Mouse (Mus musculus): ENCODE measurements around the gene Kcnt1.
"Not testable (repeated sequence)": the region's sequence is repeated elsewhere in the genome, so short reads cannot be mapped to it uniquely, and the experiment has no call there.

Kcnt1 gene

GRCm38 (mm10) chr2:25863337-25864131, at the start of gene Kcnt1:
TSS of gene Kcnt1 (plus strand) at chr2:25863734.
- no peak for DNase-seq (ENCODE audit: low spot score in 2 of 2)

GRCm38 (mm10) chr2:25815748-25816147, 47.8 kb upstream of the Kcnt1 start, which contains the start of gene Glt6d1:
TSS of gene Glt6d1 (minus strand) at chr2:25815848.
- not testable (repeated sequence) for DNase-seq (ENCODE audit: low spot score in 2 of 2)

- DNase-seq (ENCODE audit: low spot score in 2 of 2), result peak; percentile 29 to 47
These were observed 40.7 kb upstream of the Kcnt1 start, which contains the start of gene Lcn9 for GRCm38 (mm10) chr2:25822806-25823205. TSS of gene Lcn9 (plus strand) at chr2:25823153.

GRCm38 (mm10) chr2:25824751-25825150, 38.8 kb upstream of the Kcnt1 start:
- no peak for DNase-seq (ENCODE audit: low spot score in 2 of 2)

DNA sequence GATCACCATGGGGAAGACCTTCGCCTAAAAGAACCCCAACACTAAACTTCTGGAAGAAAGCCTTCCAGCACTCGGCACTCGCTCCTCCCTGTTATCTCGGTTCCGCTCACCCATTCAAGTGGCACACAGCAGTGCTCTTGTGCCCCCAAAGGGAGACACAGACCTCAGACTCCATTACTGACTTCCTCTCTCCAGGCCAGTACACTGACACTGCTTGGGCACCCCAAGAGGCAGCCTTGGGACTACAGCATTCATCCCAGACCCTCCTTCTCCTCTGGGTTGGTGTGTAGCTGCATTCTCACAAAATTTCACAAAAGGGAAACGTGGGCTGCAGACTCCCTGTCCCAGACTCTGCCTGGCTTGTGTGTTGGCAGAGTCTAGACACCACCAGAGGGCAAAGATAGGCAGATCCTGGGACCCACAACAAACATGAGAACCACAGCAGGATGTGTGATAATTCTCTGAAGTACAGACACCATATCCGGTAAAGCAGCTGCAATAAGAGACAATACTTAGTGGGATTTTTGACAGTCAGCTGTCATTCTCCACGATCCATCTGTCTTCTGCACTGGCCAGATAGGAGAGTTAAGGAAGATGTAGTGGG, 35.1 kb upstream of the Kcnt1 start:
- DNase-seq (ENCODE audit: low spot score in 2 of 2), result no peak

DNA sequence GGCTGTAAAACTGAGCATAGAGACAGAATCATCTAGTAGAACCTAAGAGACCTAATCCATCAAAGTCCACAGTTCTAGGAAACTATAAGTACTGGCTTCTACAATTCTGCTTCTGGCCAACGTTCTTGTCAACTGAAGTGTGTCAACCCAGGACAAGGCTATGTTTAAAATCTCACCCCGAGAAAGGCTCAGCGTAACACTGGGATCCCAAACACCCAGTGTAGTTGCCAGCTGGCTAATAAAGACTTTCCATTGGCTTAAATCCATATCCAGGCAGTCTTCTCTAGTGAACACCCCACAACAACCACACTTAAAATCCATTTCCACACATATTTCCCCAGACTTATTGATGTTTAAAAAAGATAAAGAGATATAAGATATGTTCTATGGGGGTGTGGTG, 32.7 kb upstream of the Kcnt1 start:
- no peak for DNase-seq (ENCODE audit: low spot score in 2 of 2)

DNA sequence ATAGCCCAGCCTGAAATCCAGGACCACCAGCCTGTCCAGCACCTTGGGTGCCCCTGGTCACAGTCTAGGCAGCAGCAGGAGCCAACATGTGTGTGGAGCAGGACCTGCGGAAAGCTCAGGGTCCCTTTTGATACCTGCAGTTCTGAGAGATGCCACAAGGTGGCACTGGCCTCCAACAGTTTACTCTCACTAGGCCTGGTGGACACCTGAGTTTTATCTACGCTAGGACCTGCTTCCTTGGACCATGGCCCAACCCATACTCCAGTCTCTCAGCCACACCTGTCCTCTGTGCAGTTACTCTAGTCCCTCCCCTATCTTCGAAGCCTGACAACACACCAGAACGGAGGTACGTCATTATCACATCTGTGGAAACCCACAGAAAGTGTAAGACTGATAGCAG, 27.2 kb upstream of the Kcnt1 start:
- peak; percentile 55 to 57 for DNase-seq (ENCODE audit: low spot score in 2 of 2)

GRCm38 (mm10) chr2:25842161-25842560, 21.4 kb upstream of the Kcnt1 start:
- no peak for DNase-seq (ENCODE audit: low spot score in 2 of 2)

GRCm38 (mm10) chr2:25842758-25843157, 20.8 kb upstream of the Kcnt1 start:
- no peak for DNase-seq (ENCODE audit: low spot score in 2 of 2)

DNA sequence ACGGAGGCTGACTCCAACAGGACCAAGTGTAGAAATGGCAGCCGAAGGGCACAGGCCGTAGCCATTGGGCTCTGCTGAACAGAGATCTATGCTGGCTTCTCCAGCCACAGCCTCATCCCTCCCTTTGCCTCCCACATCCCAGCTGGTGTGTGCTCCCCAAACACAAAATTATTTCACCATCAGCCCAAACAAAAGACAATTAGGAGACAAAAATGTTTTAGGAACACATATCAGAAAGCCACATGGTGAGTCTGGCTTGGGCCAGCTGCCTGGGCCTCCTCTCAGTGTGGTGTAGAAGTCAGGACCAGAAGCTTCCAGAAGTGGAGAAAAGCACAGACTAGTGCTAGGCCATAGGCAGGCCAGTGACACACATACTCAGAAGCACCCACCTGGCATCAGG, 19.4 kb upstream of the Kcnt1 start:
- DNase-seq (ENCODE audit: low spot score in 2 of 2), result no peak

DNA sequence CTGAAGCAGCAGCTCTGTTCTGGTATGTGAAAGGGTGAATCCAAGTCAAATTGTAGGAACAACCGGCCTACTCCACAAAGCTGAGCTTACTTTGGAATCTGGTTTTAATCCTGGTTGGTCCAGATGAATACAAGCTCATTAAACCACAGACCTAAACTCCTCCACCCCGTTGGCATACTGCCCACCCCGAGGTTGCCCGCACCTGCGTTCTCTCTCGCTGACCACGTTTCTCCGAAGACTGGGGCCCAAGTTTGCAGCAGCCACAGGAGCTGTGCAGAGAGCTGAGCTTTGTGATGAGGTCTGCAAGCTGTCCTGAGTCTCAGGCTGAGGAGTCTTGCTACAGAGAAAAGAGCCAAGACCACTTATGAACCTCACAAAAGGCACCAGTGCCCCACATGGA, 17.0 kb upstream of the Kcnt1 start:
- no peak for DNase-seq (ENCODE audit: low spot score in 2 of 2)

DNA sequence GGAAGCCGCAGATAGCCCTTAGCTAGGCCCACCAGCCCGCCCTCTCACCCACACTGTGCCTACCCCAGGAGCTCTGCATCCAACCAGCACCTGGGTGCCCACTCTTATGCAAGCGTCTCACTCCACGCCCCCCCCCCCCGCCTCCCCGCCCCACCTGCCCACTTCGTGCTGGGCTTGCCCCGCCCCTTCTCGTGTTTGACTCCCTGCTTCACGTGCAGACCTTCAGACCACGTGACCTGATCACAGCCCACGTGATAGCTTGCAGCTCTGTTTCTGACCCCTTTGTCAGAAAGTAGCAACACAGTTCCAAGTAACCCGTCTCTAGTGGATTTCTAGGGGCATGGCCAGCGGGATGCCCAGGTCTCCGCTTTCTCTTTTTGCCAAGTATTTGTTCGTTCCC, 16.3 kb upstream of the Kcnt1 start, which contains the start of gene Sohlh1:
Sohlh1 (minus strand) TSS at position 23 of the 400 bp plus-strand sequence.
- no peak for DNase-seq (ENCODE audit: low spot score in 2 of 2)

GRCm38 (mm10) chr2:25850330-25850729, 13.2 kb upstream of the Kcnt1 start:
- peak; percentile 54 to 62 for DNase-seq (ENCODE audit: low spot score in 2 of 2)

DNA sequence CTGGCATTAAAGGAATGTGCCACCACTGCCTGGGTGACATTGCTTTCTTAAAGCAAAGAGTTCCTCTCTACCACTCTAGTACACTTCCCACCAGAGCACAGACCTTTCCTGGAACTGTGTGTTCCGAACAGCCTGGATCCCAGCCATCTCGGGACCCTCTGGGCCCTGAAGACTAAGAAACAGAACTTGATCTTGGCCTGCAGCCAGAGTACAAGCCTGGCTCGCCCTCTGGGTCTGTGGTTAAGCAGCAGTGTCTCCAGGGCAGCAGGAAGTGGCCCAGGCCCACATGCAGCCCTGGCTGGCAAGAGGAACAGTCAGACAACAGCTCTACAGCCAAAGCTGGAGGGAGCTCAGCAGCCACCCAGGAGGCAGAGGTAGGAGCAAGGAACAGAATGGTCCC, 10.9 kb upstream of the Kcnt1 start:
- peak; percentile 35 to 50 for DNase-seq (ENCODE audit: low spot score in 2 of 2)

GRCm38 (mm10) chr2:25853998-25854397, 9.5 kb upstream of the Kcnt1 start:
- peak in 1 of 2 experiments; percentile 31 for DNase-seq (ENCODE audit: low spot score in 2 of 2)

DNA sequence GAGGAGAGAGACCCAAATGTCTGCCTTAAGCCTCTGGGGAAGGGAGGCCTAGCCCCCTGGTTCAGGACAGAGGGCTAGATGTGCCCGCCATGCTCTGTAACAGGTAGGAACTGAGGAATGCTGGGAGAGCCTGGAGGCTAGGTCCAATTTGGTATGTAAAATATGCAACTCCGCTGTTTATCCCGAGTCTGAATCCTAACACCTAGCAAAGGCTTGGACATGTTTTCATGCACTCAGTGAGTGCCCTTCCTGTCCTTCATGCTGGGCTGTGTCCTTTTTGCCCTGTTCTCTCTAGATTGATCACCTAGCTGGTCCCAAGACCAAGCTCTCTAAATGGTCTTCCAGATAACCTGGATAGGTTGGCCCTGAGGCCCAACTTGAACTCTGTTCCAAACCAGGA, 3.6 kb upstream of the Kcnt1 start:
- no peak for DNase-seq (ENCODE audit: low spot score in 2 of 2)

GRCm38 (mm10) chr2:25862038-25862437, 1.5 kb upstream of the Kcnt1 start:
- no peak for DNase-seq (ENCODE audit: low spot score in 2 of 2)

DNA sequence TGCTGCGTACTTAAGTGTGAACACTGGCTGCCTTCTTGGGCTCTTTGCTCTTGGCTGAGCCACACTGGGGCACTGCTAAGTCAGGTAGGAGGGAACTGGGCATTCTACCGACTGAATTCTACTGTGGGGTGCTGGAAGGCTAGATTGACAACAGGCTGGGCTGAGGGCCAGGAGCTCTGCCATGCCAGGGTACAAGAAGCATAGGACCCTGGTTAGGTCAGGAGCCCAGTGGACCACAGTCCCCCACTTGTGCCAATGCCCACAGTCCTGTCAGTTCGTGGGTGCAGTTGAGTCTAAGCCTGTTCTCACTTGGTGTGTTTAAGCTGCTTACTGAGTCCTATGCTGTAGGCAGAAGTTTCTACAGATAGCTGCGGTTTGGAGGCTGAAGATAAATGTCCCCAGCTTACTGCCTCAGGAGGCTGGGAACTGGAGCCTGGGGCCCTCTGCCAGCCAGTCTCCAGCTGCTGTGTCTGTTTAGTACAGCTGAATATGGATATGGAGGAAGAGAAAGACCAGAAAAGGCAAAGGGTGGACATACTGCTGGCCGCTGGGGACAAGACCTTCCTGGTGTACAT, 751 bp upstream of the Kcnt1 start:
- DNase-seq (ENCODE audit: low spot score in 2 of 2), result no peak

DNA sequence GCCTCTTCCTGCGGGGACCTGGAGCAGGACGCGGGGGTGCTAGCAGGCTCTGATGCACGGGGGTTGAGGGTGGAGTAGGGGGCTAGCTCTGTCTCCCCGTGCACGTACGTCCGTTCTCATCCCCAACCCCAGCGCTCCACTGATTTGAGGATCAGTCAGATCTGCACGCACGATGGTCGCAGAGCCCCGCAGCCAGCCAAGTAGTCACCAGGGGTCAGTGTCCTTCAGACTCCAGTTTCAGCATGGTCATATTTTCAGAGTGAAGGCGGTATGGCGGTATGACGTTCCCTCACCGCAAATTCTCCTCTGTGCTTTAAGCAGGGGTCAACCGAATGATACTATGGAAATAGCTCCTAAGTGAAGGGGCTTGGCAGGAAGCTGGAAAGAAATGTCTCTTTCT, 696 bp downstream of the Kcnt1 start:
- no peak for DNase-seq (ENCODE audit: low spot score in 2 of 2)

DNA sequence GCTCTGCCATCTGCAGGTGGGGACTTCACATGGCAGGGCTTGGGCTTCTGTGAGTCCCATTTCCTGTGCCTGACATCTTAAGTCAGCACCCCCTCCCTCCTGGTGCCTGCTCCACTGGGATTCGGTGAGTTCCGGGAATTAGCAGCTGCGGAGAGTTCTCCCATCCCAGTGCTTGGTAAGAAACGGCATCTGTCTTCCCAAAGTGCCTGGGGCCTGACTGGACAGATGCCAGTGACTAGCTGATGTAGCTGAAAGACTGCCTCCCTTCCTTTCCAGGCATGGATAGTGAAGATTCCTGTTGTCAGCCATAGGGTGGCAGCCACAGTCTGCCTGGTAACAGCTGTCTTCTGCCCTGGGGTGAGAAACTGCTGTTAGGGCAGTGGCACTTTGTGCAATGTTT, 1.9 kb downstream of the Kcnt1 start:
- DNase-seq (ENCODE audit: low spot score in 2 of 2), result no peak

- DNase-seq (ENCODE audit: low spot score in 2 of 2), result no peak
These were observed 3.1 kb downstream of the Kcnt1 start for GRCm38 (mm10) chr2:25866656-25867055.

DNA sequence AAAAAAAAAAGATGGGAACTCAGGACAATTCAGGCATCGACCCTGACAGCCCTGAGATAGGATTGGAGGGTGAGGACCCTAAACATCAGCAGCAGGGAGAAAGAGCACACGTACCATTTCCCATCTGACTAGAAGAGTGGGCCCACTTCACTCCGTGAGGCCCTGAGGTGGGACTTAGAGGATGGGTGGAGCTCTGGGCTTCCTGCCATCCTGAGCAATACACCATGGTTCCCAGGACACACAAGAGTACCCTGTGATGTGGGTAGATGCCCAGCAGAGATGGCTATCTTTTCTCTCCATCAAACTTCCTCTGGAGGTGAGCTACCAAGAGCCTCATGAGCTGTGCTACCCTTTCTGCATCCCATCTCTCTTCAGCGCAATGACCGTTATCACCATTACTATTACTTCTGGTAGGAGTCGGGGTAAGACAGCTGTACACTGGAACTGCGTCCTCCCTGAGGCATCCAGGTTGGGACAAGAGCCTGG, 13.8 kb downstream of the Kcnt1 start:
- DNase-seq (ENCODE audit: low spot score in 2 of 2), result no peak

Measured in natural killer cell, adult 2 months (primary cell).